Mouse (Mus musculus) heart, postnatal 0 days (tissue): ENCODE data around the gene Hivep3. TPM values are rescaled to one million over a fixed set of nuclear protein-coding genes. Genes with fewer than 3 reads are reported as not detected.

ENCODE experiments used
- ATAC-seq: fragments of 200-750 bp; cut with Nextera tagmentation; 2 replicates; pipeline ENCODE4 v1.8.0; 2017; ENCODE audit warnings: low read depth, moderate number of reproducible peaks, moderate library complexity; ENCODE audit not compliant: insufficient read depth
- DNase-seq: peaks from one replicate; pipeline ENCODE4 v3.0.0-alpha.2; 2016; ENCODE audit warnings: low spot score
- H3K27ac ChIP-seq: fragments of 300-500 bp; sonication (generic); 2 replicates; pipeline ENCODE4 v1.5.1; 2014; ENCODE audit warnings: low read depth, mild to moderate bottlenecking
- H3K27me3 ChIP-seq: fragments of 300-500 bp; sonication (generic); 2 replicates; pipeline ENCODE4 v1.6.1; 2014; ENCODE audit warnings: low read length, mixed read lengths; ENCODE audit not compliant: control insufficient read depth, insufficient read depth
- H3K36me3 ChIP-seq: fragments of 300-500 bp; sonication (generic); replicated peaks from 2 replicates; pipeline ENCODE4 v1.6.1; 2014; ENCODE audit warnings: low read length, mixed read lengths; ENCODE audit not compliant: control insufficient read depth, insufficient read depth
- H3K4me1 ChIP-seq: fragments of 300-500 bp; sonication (generic); 2 replicates; pipeline ENCODE4 v1.6.1; 2014; ENCODE audit warnings: antibody characterized with exemption; ENCODE audit not compliant: control insufficient read depth, insufficient read depth
- H3K4me2 ChIP-seq: fragments of 300-500 bp; sonication (generic); 2 replicates; pipeline ENCODE4 v1.6.1; 2014; ENCODE audit warnings: low read depth, mild to moderate bottlenecking, low read length, moderate library complexity
- H3K4me3 ChIP-seq: fragments of 300-500 bp; sonication (generic); 2 replicates; pipeline ENCODE4 v1.5.1; 2014; ENCODE audit warnings: low read depth, low read length
- H3K9ac ChIP-seq: fragments of 300-500 bp; sonication (generic); replicated peaks from 2 replicates; pipeline ENCODE4 v1.6.1; 2014; ENCODE audit warnings: low read depth, low read length, mixed read lengths
- H3K9me3 ChIP-seq: fragments of 300-500 bp; sonication (generic); replicated peaks from 2 replicates; pipeline ENCODE4 v1.6.1; 2016; ENCODE audit warnings: low read length; ENCODE audit not compliant: control insufficient read depth
- CTCF ChIP-seq: IDR thresholded peaks from 2 replicates; pipeline ENCODE4 v1.5.1; 2016; ENCODE audit warnings: antibody characterized with exemption, control low read depth, low read depth
- EP300 ChIP-seq: IDR thresholded peaks from 2 replicates; pipeline ENCODE4 v1.6.1; 2016; ENCODE audit warnings: antibody characterized with exemption, low read depth
- WGBS: fragments of 180-500 bp; shearing (Covaris S2); extraction: QIAGEN DNeasy Blood & Tissue Kit; methylation state at CpG from one replicate; pipeline ENCODE4 v1.1.7; 2014; 5-methylcytosine and 5-hydroxymethylcytosine counted together
- polyA plus RNA-seq: library from polyadenylated mRNA; unstranded; fragments of >200 nt; fragmentation: Nextera tagmentation; extraction: Ambion mirVana; gene quantifications from 2 replicates; pipeline ENCODE4 v1.2.1, GENCODE M21; 2015
- total RNA-seq: library from RNA; depleted of rRNA; stranded (reverse); fragments of >200 nt; gene quantifications from 2 replicates; pipeline ENCODE4 v1.2.3, GENCODE M21; 2014; ENCODE audit warnings: low replicate concordance

Gene Hivep3
- total and polyA plus RNA-seq, 2 experiments from 2014 or later: 5.8 to 10.4 TPM

- no peaks in the 10 kb centered on the region for H3K36me3 ChIP-seq
- H3K27ac ChIP-seq: no peak overlapping the region; the same call in 1 of the 2 replicates
- no peak for TF ChIP-seq CTCF
- TF ChIP-seq EP300: no peak
These were observed 214.8 kb downstream of the Hivep3 start for GRCm38 (mm10) chr4:119948406-119948805.

GRCm38 (mm10) chr4:119948922-119949614 is 215.5 kb downstream of the Hivep3 start:
- peaks cover 10% of the 10 kb centered on the region for H3K4me1 ChIP-seq
- no peak overlapping the region for H3K4me3 ChIP-seq
- TF ChIP-seq EP300 (0 out of 2 replicates have a peak, but pooled peaks have one; percentile 26), CTCF (no peak)
- H3K36me3 ChIP-seq: no peaks in the 10 kb centered on the region
- DNase-seq: peak; percentile 62
- peak overlapping the region; percentile 65 for H3K27ac ChIP-seq
- no peak overlapping the region for H3K4me2 ChIP-seq
- WGBS: 27% methylated on average over 12 of the region's 12 CpGs
- H3K27me3 ChIP-seq: no peaks in the 10 kb centered on the region
- no peak overlapping the region for H3K9ac ChIP-seq
- ATAC-seq: peak; percentile 70
- 0 out of 2 replicates have a peak, but pooled peaks cover 3% of the 10 kb centered on the region for H3K9me3 ChIP-seq

More at GRCm38 (mm10) chr4:119948406-119948805, 214.8 kb downstream of the Hivep3 start:
- DNase-seq: no peak
- Histone ChIP-seq H3K27me3 (no peaks in the 10 kb centered on the region), H3K4me2 (no peak overlapping the region), H3K4me3 (no peak overlapping the region), H3K9me3 (0 out of 2 replicates have a peak, but pooled peaks cover 3% of the 10 kb centered on the region), H3K4me1 (peaks cover 10% of the 10 kb centered on the region), H3K9ac (no peak overlapping the region)
- 75% methylated on average over 6 of the region's 6 CpGs for WGBS
- no peak for ATAC-seq

GRCm38 (mm10) chr4:119950181-119950580 is 216.6 kb downstream of the Hivep3 start:
- ATAC-seq (no peak), DNase-seq (no peak)
- WGBS: 84% methylated on average over 5 of the region's 5 CpGs
- no peak for TF ChIP-seq EP300
- TF ChIP-seq CTCF: no peak
- Histone ChIP-seq H3K4me2 (no peak overlapping the region), H3K9me3 (0 out of 2 replicates have a peak, but pooled peaks cover 3% of the 10 kb centered on the region), H3K4me1 (peaks cover 10% of the 10 kb centered on the region), H3K36me3 (no peaks in the 10 kb centered on the region), H3K27me3 (no peaks in the 10 kb centered on the region), H3K9ac (no peak overlapping the region), H3K4me3 (no peak overlapping the region), H3K27ac (no peak overlapping the region)

- H3K27me3 ChIP-seq: no peaks in the 10 kb centered on the region
- TF ChIP-seq CTCF: no peak
- TF ChIP-seq EP300: no peak
- no peak overlapping the region for H3K27ac ChIP-seq
- no peaks in the 10 kb centered on the region for H3K36me3 ChIP-seq
- no peaks in the 10 kb centered on the region for H3K9me3 ChIP-seq
- H3K4me1 ChIP-seq: peaks cover 10% of the 10 kb centered on the region
- DNase-seq (no peak), ATAC-seq (no peak)
- H3K4me2 ChIP-seq: no peak overlapping the region
- H3K4me3 ChIP-seq: no peak overlapping the region
- no peak overlapping the region for H3K9ac ChIP-seq
- 96% methylated on average over 1 of the region's 1 CpGs for WGBS
These were observed 217.5 kb downstream of the Hivep3 start for GRCm38 (mm10) chr4:119951081-119951480.

GRCm38 (mm10) chr4:119955008-119955407 is 221.4 kb downstream of the Hivep3 start:
- Histone ChIP-seq H3K4me2 (no peak overlapping the region), H3K4me3 (no peak overlapping the region)

More at GRCm38 (mm10) chr4:119955008-119955407, 221.4 kb downstream of the Hivep3 start:
- DNase-seq: no peak
- Histone ChIP-seq H3K9ac (no peak overlapping the region), H3K9me3 (no peaks in the 10 kb centered on the region), H3K27me3 (no peaks in the 10 kb centered on the region), H3K36me3 (no peaks in the 10 kb centered on the region), H3K27ac (no peak overlapping the region), H3K4me1 (peaks cover 16% of the 10 kb centered on the region)
- WGBS: 87% methylated on average over 7 of the region's 7 CpGs
- no peak for ATAC-seq
- TF ChIP-seq EP300: no peak
- TF ChIP-seq CTCF: no peak
